Mouse (Mus musculus) limb, embryonic 15.5 days (tissue): Measurements from ENCODE around the gene Cr2. TPM values are rescaled to one million over a fixed set of nuclear protein-coding genes. Genes with fewer than 3 reads are reported as not detected.

Experiments used
- ATAC-seq: fragments of 200-750 bp; cut with Nextera tagmentation; 2 replicates; pipeline ENCODE4 v1.8.0; 2017; ENCODE audit warnings: low read depth, moderate TSS enrichment; ENCODE audit not compliant: insufficient number of reproducible peaks, low FRiP score, low TSS enrichment
- H3K27ac ChIP-seq: fragments of 300-500 bp; sonication (generic); 2 replicates; pipeline ENCODE4 v1.5.1; 2015; ENCODE audit warnings: moderate library complexity, mild to moderate bottlenecking, inconsistent platforms
- H3K27me3 ChIP-seq: fragments of 300-500 bp; sonication (generic); 2 replicates; pipeline ENCODE4 v1.6.1; 2015; ENCODE audit warnings: inconsistent platforms
- H3K36me3 ChIP-seq: fragments of 300-500 bp; sonication (generic); 2 replicates; pipeline ENCODE4 v1.6.1; 2015; ENCODE audit warnings: inconsistent platforms
- H3K4me1 ChIP-seq: fragments of 300-500 bp; sonication (generic); 2 replicates; pipeline ENCODE4 v1.6.1; 2015; ENCODE audit warnings: inconsistent platforms
- H3K4me2 ChIP-seq: fragments of 300-500 bp; sonication (generic); 2 replicates; pipeline ENCODE4 v1.6.1; 2015; ENCODE audit warnings: mild to moderate bottlenecking, inconsistent platforms
- H3K4me3 ChIP-seq: fragments of 300-500 bp; sonication (generic); 2 replicates; pipeline ENCODE4 v1.5.1; 2015; ENCODE audit warnings: mild to moderate bottlenecking, inconsistent platforms
- H3K9ac ChIP-seq: fragments of 300-500 bp; sonication (generic); 2 replicates; pipeline ENCODE4 v1.6.1; 2015; ENCODE audit warnings: inconsistent platforms
- H3K9me3 ChIP-seq: fragments of 300-500 bp; sonication (generic); 2 replicates; pipeline ENCODE4 v1.6.1; 2016; ENCODE audit warnings: inconsistent platforms
- WGBS: fragments of 180-500 bp; shearing (Covaris S2); methylation state at CpG from one replicate; pipeline ENCODE4 v1.1.7; 2015; 5-methylcytosine and 5-hydroxymethylcytosine counted together
- polyA plus RNA-seq: library from polyadenylated mRNA; unstranded; fragments of >200 nt; fragmentation: Nextera tagmentation; extraction: Ambion mirVana; gene quantifications from 2 replicates; pipeline ENCODE4 v1.2.1, GENCODE M21; 2015

Gene Cr2
- polyA plus RNA-seq, 1 experiment from 2014 or later: 0.15 TPM

DNA sequence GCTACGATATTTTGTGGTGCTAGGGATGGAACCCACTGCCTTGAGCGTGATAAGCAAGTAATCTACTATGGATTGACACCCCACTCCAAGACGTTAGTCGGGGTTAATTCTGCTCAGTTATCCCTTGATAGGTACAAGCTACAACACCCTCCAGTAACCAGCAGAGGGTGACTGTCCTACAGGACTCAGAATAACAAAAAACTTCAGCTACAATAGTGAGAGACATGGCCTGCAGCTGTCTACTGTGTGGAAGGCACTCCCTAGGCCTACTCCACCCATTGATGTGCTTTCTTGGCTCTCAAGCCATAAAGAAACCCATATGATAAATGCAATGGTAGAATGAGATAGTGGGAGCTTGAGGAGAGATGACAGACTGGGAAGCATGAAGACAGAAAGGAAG lies 62.9 kb downstream of the Cr2 start:
- 92% methylated on average over 4 of the region's 4 CpGs for WGBS
- H3K9me3 ChIP-seq: no peaks in the 10 kb centered on the region
- no peak overlapping the region for H3K4me2 ChIP-seq
- H3K27me3 ChIP-seq: no peaks in the 10 kb centered on the region
- no peak for ATAC-seq
- no peak overlapping the region for H3K27ac ChIP-seq
- no peak overlapping the region for H3K9ac ChIP-seq
- peaks cover 37% of the 10 kb centered on the region for H3K36me3 ChIP-seq
- no peaks in the 10 kb centered on the region for H3K4me1 ChIP-seq
- H3K4me3 ChIP-seq: no peak overlapping the region

DNA sequence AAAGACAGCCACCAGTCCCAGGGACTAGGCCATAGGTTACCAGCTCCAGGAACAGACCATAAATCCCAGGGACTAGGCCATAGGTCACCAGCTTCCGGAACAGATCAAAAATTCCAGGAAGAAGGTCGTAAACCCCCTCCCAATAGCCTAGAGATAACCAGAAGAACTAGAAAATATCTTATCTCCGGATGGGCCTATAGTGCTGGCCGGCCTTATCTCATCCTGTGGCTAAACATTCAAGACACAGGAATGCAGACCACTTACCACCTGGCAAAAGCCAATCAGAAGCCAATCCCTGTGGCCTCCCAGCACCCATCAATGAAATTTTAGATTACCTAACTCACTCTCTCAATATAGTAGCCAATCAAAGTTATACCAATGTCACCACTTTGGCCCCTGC lies 75.8 kb downstream of the Cr2 start:
- no peak for ATAC-seq
- H3K27me3 ChIP-seq: no peaks in the 10 kb centered on the region
- H3K36me3 ChIP-seq: peaks cover 39% of the 10 kb centered on the region
- H3K9ac ChIP-seq: no peak overlapping the region
- no peak overlapping the region for H3K4me3 ChIP-seq
- H3K4me1 ChIP-seq: no peaks in the 10 kb centered on the region
- no peak overlapping the region for H3K4me2 ChIP-seq
- H3K27ac ChIP-seq: no peak overlapping the region
- WGBS: 64% methylated on average over 4 of the region's 4 CpGs
- no peaks in the 10 kb centered on the region for H3K9me3 ChIP-seq

DNA sequence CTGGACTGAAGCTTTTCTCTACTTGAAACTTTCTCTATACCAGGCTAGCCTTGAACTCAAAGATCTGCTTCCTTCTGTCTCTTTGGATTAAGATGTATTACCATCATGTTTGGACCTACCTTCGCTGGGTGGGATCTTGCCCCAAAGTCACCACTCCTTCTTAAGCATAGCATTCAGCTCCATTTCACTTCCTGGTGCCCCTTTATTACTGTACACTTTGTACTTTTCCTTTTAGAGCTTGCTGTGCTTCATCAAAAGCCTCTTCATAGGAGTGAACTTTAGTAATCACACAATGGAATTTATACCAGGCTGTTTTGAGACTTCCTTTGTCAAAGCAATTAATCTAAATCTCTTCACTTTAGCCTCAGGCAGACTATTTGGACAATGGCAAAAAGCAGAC lies 78.5 kb downstream of the Cr2 start:
- no peak for ATAC-seq
- WGBS: 97% methylated on average over 1 of the region's 1 CpGs
- Histone ChIP-seq H3K27me3 (no peaks in the 10 kb centered on the region), H3K4me3 (no peak overlapping the region), H3K4me2 (no peak overlapping the region), H3K4me1 (no peaks in the 10 kb centered on the region), H3K36me3 (peaks cover 28% of the 10 kb centered on the region), H3K27ac (no peak overlapping the region), H3K9ac (no peak overlapping the region), H3K9me3 (no peaks in the 10 kb centered on the region)

DNA sequence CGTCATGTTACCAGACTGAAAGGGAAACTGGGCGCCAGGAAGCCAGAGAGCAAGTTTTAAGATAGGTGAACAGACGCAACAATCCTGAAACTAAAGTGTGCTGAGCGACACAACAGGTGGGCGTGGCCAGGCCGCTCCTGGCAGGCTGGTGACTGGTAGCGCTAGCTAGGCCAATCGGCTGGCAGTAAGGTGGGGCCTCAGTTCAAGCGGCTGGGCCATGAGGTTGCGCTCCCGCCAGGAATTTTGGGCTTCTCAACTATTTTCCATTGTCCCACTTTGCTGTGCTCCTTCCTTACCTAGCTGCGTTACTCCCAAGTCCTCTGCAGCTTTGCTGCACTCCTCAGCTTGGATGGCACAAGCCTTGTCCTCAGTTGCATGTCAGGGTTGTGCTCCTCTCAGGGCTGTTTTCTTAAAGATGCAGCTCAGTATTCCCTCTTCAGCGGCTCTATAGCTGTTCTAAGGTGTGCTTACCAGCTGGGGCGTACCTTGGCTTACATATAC lies 84.2 kb downstream of the Cr2 start, which contains the start of gene Cd46:
Gene Cd46 (minus strand): TSS at position 30 of the 501 bp plus-strand sequence.
- 1% methylated on average over 14 of the region's 14 CpGs for WGBS
- peak; percentile 83 for ATAC-seq

DNA sequence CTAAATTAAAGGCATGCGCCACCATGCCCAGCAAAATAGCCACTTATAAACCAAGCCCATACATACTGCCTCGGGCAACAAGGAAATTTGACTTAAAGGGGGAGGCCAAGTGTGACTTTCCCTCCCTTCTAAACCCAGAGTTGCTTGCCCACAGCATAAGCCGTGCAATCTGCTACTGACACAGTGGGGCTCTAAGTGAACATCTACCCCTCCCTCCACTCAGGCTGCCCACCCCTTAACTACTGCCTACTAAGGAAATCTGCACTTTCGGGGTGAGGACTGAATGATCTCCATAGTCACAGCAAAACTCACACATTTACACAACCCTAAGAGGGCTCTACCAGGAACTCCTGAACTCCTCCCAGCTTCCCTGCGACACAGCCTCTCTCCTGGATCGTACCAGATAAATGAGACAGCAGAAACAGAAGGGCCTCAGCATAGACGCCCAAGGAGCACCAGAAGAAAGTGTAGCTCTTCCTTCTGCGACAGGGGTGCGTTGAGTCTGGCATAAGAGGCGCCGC lies 84.8 kb downstream of the Cr2 start:
- Histone ChIP-seq H3K27me3 (no peaks in the 10 kb centered on the region), H3K36me3 (0 out of 2 replicates have a peak, but pooled peaks cover 3% of the 10 kb centered on the region), H3K4me1 (peaks cover 7% of the 10 kb centered on the region), H3K27ac (peak overlapping the region; percentile 62; the same call in 1 of the 2 replicates), H3K4me3 (peak overlapping the region; percentile 42), H3K9ac (no peak overlapping the region), H3K4me2 (peak overlapping the region; percentile 67), H3K9me3 (no peaks in the 10 kb centered on the region)
- 0 out of 2 replicates have a peak, but pooled peaks have one; percentile 60 for ATAC-seq
- WGBS: 17% methylated on average over 11 of the region's 11 CpGs

More for the DNA sequence above, 84.2 kb downstream of the Cr2 start, which contains the start of gene Cd46:
- Histone ChIP-seq H3K27me3 (no peaks in the 10 kb centered on the region), H3K4me1 (peaks cover 7% of the 10 kb centered on the region), H3K4me3 (peak within 1 kb of the TSS; percentile 42), H3K9ac (no peak within 1 kb of the TSS), H3K27ac (peak within 1 kb of the TSS; percentile 62; the same call in 1 of the 2 replicates), H3K9me3 (no peaks in the 10 kb centered on the region), H3K4me2 (peak within 1 kb of the TSS; percentile 67), H3K36me3 (peaks cover 6% of the 10 kb centered on the region; the same call in 1 of the 2 replicates)

Other genes starting within 250 kb of the Cr2 start
- gene Cd34, start 237.9 kb downstream of the Cr2 start, polyA plus RNA-seq: 125 and 143 TPM in 2 replicates
- 0.51 and 0.88 TPM in 2 replicates for gene Cd46, start 84.5 kb downstream of the Cr2 start, polyA plus RNA-seq
- gene Cr1l, start 45.1 kb downstream of the Cr2 start, polyA plus RNA-seq: 69.6 and 71.0 TPM in 2 replicates